Mouse (Mus musculus): ENCODE data around the gene Cldn14.
"Not testable (repeated sequence)": the region's sequence is repeated elsewhere in the genome, so short reads cannot be mapped to it uniquely, and the experiment has no call there.

Cldn14 gene

GRCm38 (mm10) chr16:94009356-94009755 is 719 bp upstream of the Cldn14 start:
- in situ Hi-C loops (cut with MboI, MseI), result no loop called here

GRCm38 (mm10) chr16:94006706-94007665 is 1.7 kb downstream of the Cldn14 start:
- in situ Hi-C loops (cut with MboI, MseI), result no loop called here

DNA sequence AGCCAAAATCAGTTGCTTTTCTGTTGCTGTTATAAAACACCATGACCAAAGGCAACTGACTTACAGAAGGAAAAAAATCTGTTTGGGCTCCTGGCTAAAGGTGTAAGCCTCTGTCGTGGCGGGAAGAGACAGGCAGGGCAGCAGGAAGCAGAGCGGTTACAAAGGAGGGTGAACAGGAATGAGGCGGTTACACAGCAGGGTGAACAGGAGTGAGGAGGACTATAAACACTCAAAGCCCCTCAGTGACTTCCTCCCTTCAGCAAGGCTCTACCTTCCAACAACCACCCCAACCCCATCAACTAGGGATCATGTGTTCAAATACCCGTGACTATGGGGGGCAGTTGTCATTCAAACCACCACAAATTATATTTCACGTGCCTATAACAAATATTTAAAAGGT is 5.2 kb downstream of the Cldn14 start:
- in situ Hi-C loops (cut with MboI, MseI), result no loop called here

GRCm38 (mm10) chr16:94001366-94001765 is 7.3 kb downstream of the Cldn14 start:
- in situ Hi-C loops (cut with MboI, MseI), result no loop called here

DNA sequence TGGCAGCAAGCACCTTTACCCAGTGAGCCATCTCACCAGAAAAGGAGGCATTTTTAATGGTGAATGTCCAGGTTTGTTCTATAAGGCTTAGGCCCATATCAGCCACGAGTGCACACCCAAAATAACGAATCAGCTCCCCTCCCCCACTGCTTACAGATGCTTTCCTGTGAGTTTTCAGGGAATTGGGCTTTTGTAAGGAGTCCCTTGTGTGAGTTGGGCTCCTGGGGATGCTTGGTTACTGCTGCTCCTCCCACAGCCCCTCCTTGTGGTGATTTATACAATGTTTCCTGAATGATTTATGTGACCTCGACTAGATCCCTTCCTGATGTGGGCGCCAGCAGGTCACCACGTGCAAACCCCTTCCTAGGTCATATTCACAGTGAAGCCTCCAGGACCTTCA is 9.7 kb downstream of the Cldn14 start:
- in situ Hi-C loops (cut with MboI, MseI), result no loop called here

GRCm38 (mm10) chr16:93983576-93983975 is 25.1 kb downstream of the Cldn14 start:
- in situ Hi-C loops (cut with MboI, MseI), result no loop called here

DNA sequence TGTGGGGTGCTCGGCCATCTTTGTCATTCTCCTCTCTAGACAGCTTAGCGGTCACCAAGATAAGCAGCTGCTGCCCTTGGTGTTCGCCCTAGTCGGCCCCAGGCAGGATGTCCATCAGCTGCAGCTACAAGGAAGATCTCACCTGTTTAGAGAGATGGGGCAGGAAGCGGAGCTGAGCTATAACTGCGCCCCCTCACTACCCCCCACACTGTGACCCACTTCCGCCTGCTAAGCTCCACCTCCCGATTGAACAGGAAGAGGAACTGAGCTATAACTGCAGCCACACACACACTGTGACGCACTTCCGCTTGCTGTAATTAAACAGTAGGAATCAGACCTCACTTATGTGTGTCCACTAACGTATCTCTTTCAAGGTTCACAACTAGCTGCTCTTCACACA is 26.3 kb downstream of the Cldn14 start:
- in situ Hi-C loops (cut with MboI, MseI), result no loop called here

- in situ Hi-C loops (cut with MboI, MseI), result no loop called here
Measured at GRCm38 (mm10) chr16:93981190-93981841, 27.3 kb downstream of the Cldn14 start.

- in situ Hi-C loops (cut with MboI, MseI), result not testable (repeated sequence)
Measured at GRCm38 (mm10) chr16:93980338-93980737, 28.3 kb downstream of the Cldn14 start.

DNA sequence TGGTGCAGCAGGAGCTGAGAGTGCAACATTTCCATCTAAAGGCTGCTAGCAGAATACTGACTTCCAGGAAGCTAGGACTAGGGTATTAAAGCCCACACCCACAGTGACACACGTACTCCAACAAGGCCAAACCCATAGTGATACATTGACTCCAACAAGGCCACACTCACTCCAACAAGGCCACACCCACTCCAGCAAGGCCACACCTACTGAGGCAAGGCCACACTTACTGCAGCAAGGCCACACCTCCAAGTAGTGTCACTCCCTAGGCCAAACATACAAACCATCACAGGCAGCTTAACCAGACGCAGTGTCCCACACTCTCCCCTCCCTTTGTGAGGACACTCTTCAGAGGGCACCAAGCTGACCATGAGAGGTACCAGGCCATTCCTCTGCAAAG is 29.3 kb downstream of the Cldn14 start:
- in situ Hi-C loops (cut with MboI, MseI), result no loop called here

GRCm38 (mm10) chr16:93977587-93977986 is 31.1 kb downstream of the Cldn14 start:
- in situ Hi-C loops (cut with MboI, MseI), result no loop called here

DNA sequence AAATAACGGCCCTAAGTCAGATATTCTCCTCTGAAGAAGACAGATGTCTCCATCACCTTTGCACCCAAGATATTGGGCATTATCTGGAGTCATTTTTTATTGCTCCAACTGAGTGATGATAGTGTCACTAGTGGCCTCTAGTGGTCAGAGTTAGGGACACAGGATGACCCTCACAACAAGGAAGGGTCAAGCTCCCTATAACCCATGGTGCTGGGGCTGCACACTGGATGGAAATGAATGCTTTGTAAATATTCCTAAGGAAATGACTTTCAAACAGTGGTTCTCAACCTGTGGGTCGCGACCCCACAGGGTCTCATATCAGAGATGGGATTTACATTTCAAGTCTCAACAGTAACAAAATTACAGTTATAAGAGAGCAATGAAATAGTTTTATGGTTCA is 31.7 kb downstream of the Cldn14 start:
- in situ Hi-C loops (cut with MboI, MseI), result no loop called here

GRCm38 (mm10) chr16:93975430-93975829 is 33.2 kb downstream of the Cldn14 start:
- in situ Hi-C loops (cut with MboI, MseI), result no loop called here

GRCm38 (mm10) chr16:93974278-93974677 is 34.4 kb downstream of the Cldn14 start:
- in situ Hi-C loops (cut with MboI, MseI), result no loop called here

DNA sequence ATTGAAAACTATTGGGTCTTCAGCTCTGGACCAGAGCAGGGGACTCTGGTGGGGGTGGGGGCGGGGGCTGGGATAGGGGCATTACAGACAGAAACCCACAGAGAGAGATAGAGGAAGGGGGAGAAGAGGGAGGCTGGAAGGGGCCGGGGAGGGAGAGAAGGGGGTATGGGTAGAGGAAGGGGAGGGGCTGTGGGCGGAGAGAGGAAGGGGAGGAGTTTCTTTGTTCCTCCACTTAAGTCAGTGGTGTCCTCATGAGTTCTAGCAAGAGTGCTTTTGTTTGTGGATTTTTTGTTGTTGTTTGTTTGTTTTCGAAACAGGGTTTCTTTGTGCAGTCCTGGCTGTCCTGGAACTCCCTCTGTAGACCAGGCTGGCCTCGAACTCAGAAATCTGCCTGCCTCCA is 35.1 kb downstream of the Cldn14 start:
- in situ Hi-C loops (cut with MboI, MseI), result no loop called here

GRCm38 (mm10) chr16:93973123-93973522 is 35.5 kb downstream of the Cldn14 start:
- in situ Hi-C loops (cut with MboI, MseI), result no loop called here

- in situ Hi-C loops (cut with MboI, MseI), result no loop called here
Measured at GRCm38 (mm10) chr16:93971046-93971445, 37.6 kb downstream of the Cldn14 start.

- in situ Hi-C loops (cut with MboI, MseI), result loop anchor here in 1 of 2 experiments (10.0 kb wide), 1 partner anchor 1987 kb away; no protein-coding TSS in a partner anchor
Measured at GRCm38 (mm10) chr16:93967893-93968292, 40.7 kb downstream of the Cldn14 start.

- in situ Hi-C loops (cut with MboI, MseI), result loop anchor here in 1 of 2 experiments (10.0 kb wide), 1 partner anchor 1993 kb away; no protein-coding TSS in a partner anchor
Measured at GRCm38 (mm10) chr16:93962283-93962682, 46.4 kb downstream of the Cldn14 start.

- in situ Hi-C loops (cut with MboI, MseI), result loop anchor here in 1 of 2 experiments (10.0 kb wide), 1 partner anchor 1994 kb away; no protein-coding TSS in a partner anchor
Measured at GRCm38 (mm10) chr16:93961099-93961646, 47.5 kb downstream of the Cldn14 start.

DNA sequence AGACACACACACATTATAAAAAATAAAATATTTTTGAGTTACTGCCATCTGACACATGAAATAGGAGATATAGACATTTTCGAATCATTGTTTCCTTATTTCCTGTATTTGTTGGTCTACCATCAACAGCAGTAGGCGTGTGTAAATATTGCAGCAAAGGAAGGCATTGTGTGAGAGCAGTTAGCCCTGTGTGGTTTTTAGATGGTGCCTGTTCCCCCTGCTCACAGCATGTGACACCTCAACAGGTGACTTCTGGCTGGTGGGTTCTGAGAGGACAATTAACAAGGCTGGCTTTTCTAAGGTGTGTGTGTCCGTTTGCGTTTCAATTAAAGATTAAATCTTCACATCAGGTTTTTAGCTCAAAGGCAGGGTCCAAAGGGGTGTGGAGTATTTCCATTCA is 48.1 kb downstream of the Cldn14 start:
- in situ Hi-C loops (cut with MboI, MseI), result loop anchor here in 1 of 2 experiments (10.0 kb wide), 1 partner anchor 1994 kb away; no protein-coding TSS in a partner anchor

DNA sequence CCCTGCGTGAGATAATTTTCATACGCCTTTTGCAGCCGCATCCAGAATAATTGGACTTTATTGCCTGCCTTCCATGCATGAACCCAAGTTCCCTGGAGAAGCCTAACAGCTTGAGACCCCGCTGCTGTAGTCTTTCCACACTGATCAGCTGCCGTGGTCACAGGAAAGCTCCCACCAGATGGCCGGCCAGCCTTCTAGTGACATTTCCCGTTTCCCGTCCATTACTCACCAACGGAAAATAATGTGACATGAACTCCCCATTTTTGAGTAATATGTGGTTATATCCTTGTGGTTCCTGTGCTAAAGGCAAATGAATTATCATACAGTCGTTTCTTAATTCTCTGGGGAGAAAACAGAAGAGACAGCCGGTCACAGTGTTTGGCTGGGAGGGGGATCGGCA is 51.2 kb downstream of the Cldn14 start:
- in situ Hi-C loops (cut with MboI, MseI), result no loop called here
